Mouse (Mus musculus): Measurements from ENCODE around the gene Hid1.

Gene Hid1

DNA sequence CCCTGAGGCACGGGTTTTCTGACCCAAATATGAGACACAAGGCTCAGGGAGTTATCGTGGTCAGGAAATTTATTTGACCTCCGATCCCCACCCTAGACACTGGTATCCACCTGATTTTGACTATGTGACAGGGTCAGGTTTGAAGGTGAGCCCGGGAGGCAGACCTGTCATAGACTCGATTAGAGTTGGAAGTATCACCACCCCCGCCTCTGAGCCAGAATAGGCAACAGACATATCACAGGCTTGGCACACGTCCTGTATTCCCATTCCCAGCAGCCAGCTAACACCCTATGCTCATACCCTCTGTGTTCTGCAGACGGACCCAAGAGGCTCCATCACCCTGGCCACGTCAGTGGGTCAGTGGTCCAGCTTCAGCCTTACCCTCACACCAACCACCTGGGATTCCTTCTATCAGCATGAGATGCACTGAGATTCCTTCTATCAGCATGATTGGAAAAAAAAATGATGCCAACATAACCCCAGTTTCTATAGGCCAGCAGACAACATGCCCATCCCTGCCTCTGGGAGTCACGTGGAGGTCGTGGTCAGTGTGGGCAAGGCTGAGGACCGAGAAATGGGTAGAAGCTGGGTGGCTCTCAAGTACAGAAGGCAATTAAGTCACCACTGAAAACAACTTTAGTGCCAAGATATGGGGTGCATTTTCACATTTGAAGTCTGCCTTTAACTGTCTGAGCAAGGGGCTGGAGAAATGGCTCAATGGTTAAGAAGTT lies 7.3 kb upstream of the Hid1 start:
- no peak for DNase-seq (ENCODE audit: low read depth, low spot score)

DNA sequence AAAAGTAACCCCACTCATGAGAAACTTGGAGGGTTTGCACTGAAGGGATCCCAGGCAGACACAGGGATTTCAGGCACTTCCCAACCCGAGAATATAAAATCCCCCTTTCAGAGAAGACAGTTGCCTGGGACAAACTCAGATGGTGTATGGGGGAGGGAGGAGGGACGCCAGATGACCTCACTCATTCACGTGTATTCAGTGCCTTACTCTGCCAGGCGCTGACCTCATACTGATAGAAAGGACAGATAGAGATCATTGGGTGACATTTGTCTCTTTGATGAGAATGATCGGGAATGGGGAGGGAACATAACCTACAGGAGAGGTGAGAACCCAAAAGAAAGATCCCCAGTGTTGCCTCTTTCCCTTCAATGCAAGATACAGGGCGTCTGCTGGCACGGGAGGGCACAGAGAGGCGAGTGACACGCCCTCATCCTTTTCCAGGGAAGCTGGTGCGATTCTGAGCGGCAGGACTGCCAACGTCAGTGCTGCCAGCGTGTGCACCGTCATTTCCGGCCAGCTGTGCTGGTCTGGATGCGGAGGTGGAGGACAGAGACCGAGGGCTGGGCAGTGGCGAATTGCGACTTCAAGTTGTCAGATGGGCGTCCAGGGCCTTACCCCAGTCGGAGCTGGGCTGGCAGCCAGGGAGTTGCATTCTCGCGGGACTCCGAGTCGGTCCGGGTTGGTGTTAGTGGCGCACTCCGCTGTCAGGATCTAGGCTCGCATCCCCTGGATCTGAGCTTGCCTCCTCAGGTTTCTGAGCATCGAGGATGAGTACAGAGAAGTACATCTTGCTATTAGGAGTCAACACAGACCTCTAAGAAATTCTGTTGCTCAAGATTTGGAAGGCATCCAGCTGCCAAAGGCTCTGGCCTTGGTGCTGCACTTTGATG lies 6.5 kb upstream of the Hid1 start:
- peak; percentile 75 for DNase-seq (ENCODE audit: low read depth, low spot score)

DNA sequence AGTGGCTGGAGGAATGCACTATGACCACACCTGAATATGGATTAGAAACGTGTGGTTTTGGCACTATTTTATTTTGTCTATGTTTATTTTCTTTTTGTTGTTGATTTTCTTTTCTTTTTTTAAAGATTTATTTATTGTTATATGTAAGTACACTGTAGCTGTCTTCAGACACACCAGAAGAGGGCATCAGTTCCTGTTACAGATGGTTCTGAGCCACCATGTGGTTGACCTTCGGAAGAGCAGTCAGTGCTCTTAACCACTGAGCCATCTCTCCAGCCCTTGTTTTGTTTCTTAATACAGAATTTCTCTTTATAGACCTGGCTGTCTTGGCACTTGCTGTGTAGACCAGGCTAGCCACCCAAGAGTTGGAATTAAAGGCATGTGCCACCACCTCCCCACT lies 5.2 kb upstream of the Hid1 start:
- no peak for DNase-seq (ENCODE audit: low read depth, low spot score)

DNA sequence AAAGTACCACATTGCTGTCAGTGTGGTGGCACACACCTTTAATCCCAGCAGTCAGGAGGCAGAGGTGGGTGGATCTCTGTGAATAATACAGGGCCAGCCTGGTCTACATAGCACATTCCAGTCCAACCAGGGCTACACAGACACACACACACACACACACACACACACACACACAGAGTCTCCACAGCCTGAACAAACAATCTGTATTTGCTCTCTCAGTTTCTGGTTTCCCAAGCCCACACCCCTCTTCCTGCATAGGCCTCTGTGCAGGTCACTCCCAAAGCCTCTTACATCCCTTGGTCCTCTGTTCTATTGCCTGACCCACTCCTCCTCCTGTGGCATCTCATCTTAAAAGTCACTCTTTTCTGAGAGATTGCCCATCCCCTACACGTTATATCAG lies 4.5 kb upstream of the Hid1 start:
- no peak for DNase-seq (ENCODE audit: low read depth, low spot score)

DNA sequence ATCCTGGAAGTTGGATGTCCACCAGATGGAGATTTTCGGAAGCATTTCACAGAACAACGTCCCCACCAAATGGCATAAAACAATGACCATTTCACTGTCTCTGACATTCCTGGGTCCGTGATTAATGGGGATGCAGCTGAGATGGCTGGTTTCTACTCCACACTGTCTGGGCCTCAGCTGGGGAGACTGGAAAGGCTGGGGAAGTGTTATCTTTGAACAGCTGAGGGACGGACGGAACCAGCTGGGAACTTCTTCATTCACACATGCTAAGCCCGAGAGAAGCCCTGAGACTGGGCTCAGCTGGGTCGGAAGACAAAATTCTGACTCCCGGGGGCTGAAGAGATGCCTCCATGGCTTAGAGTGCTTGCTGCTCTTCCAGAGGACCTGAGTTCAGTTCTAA lies 3.8 kb upstream of the Hid1 start:
- DNase-seq (ENCODE audit: low read depth, low spot score): no peak

DNA sequence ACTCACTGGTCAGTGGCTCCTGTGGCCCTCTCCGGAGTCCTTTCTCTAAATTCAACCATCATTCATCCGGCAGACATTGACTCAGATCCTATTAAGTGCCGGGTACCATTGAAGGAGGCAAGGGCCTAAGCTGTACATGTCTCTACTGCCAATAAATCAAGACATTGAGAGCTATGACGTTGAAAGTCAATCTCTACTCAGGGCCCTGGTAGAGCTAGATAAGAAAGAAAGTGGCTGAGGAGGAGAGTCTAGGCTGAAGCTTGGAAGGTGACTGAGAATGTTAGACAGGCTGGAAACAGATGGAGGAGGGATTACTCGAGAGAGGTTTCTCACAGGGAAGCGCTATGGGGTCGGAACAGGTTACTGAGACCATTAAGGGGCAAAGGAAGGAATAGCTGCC lies 2.8 kb upstream of the Hid1 start:
- no peak for DNase-seq (ENCODE audit: low read depth, low spot score)

DNA sequence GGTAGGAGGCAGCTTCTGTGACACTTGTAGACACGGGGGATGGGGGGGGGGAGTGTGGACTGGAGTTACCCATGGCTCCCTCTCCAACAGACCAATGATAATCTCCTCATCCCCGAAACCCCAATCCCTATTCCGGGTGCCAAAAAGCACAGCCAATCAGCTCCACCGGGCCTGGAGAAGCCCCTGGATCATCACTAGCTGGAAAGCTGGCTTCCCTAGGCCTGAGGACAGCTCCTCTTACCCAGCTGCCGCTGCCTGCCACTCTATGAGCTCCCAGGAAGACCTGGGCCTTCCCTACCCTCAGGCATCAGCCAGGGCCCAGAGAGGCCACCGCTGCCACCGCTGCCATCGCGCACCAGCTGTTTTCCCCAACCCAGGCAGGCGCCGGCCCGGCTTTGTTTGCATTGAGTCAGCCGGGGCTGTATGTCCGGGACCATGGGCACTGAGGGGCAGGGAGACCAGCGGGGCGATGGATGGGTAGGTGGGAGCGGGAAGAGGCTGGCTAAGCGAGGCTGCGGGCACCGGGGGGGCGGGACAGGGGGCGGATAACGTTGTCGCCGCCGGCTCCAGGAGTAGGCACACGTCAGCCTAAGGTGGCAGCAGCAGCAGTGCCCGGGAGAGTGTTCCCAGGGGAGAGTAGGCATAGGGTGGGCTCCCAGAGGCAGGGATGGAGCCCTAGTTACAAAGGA lies 706 bp downstream of the Hid1 start:
- peak; percentile 80 for DNase-seq (ENCODE audit: low read depth, low spot score)

DNA sequence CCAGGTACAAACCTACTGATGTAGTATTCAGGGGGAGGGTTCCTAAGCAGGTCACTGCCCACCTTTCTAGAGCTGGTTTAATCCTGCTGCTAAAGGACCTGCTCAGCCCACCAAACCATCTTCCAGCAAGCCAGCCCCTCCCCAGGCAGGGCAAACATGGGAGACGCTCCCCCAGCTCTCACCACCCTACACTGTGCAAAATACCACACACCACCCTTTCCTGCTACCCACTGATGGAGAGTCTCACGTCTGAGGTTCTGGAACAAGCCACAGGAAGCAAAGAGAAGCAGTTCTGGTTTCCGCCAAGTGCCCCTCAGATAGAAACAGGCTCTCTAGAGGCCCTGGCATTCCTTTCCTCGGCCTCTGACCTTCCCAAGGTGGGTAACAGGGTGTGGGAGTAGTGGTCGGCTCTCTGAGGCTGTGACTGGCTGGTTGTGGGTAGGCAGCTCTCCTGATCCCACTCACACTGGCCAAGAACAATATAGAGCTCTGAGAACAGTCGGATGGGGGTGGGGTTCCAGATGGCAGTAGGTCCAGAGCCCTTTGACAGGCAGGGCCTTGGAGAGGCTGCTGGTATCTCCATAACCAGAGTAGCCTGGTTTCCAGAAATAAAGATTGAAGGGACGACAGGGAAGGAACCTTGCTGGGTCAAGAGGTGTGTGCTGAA lies 1.4 kb downstream of the Hid1 start:
- DNase-seq (ENCODE audit: low read depth, low spot score): no peak

DNA sequence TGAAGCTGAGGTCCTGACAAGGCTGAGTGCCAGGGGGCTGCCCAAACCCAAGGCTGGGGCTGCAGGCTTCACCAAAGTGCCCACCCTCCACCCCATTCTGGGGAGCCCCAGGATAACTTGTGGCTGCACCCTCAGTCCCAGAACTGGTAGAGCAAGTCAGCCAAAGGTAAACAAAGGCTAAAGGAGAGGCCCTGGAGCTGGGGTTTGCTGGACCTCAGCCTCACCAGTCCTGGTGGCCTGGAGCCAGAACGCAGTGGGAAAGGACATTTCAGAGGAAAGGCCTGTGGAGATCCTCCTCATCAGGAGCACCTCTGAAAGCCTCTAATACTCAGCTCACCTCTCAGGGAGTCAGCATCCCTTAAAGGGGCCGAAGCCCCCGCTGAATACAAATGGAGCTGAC lies 3.4 kb downstream of the Hid1 start:
- no peak for DNase-seq (ENCODE audit: low read depth, low spot score)

DNA sequence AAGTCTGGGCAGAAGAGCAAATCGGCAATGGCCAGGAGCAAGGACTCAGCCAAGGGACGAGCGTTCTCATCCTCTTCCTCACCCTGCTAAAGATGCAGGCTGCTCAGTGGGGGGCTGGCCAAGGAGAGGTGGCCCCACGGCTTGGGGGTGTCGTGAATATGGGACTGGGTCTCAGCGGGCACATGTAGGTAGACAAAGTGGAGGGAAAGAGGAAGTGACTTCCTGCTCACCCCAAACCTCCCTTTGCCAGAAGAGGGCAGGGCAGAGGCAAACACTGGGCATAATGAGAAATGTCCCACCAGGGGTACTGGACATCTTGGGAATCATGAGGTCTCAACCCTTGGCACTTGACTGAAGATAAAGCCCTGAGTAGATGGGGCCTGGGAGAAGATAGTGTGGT lies 7.8 kb downstream of the Hid1 start:
- no peak for DNase-seq (ENCODE audit: low read depth, low spot score)

DNA sequence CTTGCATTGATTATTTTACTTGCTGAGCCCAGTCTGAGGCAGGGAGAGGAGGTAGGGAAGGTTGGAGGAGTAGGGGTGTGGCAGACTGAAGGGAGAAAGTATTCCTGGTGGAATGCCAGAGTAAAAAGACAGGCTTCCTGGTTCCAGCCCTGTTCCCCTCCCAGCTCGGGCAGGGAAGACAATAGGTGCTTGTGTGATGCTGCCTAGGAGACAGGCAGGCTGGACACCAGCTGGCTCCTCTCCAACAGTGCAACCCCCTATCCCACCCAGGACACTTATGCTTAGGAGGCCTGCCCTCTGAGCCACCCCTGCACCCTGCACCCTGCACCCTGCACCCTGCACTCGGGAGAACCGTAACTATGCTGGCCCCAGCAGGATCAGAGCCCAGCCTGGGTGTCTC lies 8.3 kb downstream of the Hid1 start:
- DNase-seq (ENCODE audit: low read depth, low spot score): no peak

DNA sequence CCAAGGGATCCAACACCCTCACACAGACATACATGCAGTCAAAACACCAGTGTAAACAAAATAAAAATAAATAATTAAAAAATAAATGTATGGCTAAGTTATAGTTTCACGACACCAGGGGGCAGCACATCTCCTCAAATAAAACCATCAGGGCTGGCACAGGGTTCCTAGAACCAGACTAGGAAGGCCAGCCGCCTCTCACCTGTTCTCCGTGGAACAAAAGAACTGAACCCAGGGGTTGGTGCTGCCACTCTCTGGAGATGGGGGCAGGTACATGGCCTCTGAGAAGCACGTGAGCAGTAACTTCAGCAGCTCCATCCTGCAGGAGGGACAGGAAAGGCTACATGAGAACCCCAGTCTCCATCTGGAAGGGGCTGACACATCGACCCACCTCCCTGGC lies 9.1 kb downstream of the Hid1 start:
- peak; percentile 60 for DNase-seq (ENCODE audit: low read depth, low spot score)

DNA sequence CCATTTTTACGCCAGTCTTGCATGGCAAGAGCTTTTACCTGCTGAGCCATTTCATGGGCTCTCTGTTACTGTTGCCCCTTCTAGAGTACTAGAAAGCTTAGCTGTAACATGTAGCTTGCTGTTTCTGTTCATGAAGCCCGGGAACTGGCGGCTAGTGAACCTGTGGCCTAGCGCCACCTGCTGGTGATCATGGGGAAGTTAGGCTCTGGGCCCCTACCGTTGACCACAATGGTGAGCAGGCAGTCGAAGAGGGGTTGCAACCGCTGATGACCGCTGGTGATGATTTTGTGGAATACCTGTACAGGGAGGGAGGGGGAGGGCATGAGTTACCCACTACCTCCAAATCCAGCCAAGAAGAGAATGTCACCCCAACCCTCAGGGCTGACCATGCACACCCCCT lies 13.4 kb downstream of the Hid1 start:
- DNase-seq (ENCODE audit: low read depth, low spot score): no peak

DNA sequence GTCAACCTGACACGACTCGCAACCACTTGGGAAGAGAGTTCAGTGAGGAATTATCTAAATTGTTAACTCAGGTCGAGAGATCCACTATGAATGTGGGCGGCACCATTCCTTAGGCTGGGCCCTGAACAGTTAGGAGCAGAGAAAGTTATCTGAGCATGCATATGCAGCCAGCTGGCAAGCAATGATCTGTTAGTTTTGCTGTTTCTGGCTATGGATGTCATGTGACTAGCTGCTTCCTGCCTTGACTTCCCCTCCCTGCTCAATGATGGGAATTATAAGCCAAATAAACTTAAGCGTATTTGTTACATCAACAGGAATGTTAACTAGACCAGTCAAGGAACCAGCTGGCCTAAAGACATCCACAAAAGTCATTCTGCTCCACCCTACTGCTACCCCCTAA lies 14.2 kb downstream of the Hid1 start:
- no peak for DNase-seq (ENCODE audit: low read depth, low spot score)

DNA sequence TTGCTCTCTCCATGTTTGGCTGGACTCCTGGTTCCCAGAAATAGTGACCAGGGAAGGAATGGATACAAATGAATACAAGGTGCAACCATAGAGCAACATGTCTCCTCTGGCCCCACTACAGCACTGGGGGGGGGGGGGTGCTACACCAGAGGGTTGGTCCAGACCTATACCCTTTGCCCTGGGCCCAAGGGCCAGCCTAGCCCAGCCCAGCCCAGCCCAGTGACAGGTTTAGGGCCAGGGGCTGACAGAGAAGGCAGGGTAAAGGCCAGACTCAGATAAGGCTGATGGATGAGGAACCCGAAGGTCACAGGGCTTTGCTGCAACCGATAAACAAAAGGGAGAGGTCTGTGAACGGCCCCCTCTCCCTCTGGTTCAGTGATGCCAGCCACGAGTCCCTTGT lies 17.6 kb downstream of the Hid1 start:
- no peak for DNase-seq (ENCODE audit: low read depth, low spot score)

DNA sequence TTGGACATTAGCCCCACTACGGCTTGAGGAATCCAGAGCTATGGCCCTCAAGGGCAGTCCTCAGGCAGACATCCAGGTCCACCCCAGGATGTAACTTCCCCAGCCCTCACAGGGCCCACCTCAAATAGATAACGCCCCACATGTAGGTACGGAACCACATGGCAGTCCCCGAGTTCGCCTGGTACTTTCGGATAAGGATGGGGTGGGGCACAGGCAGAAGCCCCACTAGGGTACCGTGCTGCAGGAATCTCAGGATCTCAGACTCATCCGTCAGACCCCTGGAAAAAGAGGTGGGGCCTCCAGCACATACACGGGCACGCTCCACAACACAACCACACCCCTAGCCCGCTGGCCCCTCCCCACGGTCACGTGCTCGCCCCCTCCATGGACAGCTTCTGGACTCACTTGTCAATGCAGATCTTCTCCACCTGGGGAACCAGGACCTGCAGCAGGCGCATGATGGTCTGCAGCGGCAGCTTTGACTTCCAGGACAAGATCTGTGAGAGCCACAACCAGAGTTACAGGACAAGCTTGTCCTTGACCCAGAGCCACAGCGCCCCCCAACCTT lies 18.8 kb downstream of the Hid1 start:
- no peak for DNase-seq (ENCODE audit: low read depth, low spot score)

DNA sequence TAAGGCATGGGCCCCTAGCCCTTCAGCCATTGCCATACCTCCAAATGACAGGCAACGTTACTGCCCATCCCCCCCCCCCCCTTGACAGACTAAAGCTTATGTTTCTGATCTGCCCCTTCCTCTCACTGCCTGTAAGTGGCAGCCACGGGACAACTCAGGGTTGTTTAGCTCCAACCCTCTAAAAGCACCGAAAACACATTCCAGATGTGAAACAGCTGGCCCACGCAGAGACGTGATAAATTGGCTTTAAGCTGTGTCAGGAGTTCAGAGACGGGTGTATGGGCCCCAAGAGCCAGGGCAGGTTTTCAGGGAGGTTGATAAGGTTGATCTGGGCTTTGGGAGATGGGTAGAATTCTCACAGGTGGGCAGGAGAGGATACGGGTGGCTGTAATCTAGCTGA lies 22.0 kb downstream of the Hid1 start:
- no peak for DNase-seq (ENCODE audit: low read depth, low spot score)

DNA sequence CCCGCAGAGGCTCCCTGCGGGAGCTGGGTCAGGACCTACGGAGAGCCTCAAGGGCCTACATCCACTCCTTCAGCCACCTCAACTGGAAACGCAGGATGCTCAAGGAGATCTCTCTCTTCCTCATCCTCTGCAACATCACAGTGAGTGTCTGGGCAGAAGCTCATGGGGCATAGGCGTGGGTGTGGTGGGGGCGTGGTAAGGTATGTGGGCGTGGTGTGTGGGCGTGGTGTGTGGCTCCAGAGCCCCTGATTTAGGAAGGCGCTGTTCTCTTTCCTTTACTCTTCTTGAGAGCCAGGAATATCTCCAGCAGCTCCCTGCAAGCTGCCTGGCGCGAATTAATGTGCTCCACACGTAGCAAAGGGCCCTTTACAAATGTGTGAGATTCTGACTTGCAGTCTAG lies 22.6 kb downstream of the Hid1 start:
- no peak for DNase-seq (ENCODE audit: low read depth, low spot score)

DNA sequence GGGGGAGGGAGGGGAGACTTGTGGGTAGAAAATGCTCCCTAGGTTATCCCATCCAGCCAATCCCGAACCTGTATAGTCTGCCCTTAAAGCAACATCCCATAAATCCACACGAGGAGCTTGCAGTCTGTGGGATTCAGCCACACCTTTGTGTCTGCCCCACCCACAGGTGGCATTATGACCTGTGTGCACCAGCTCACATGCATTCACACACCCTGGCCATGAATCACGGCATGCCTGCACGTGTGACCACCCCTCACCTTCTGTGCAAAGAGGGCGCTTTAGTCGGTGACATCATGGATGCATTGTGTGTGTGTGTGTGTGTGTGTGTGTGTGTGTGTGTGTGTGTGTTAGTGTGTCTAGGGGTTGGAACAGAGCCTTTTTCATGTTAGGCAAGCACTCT lies 25.7 kb downstream of the Hid1 start:
- no peak for DNase-seq (ENCODE audit: low read depth, low spot score)

DNA sequence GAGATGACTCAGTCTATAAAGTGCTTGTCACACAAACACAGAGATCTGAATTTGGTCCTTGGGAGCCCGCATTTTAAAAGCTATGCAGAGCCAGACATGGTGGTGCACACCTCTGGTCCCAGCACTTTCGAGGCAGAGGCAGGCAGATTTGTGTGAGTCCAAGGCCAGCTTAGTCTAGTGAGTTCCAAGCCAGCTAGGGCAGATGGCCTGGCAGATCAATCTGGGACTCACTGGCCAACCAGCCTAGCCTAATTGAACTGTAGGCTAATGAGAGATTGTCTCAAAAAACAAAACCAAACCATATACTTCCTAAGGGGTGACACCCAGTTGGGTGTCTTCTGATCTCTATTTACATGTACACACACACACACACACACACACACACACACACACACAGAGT lies 26.3 kb downstream of the Hid1 start:
- no peak for DNase-seq (ENCODE audit: low read depth, low spot score)

DNA sequence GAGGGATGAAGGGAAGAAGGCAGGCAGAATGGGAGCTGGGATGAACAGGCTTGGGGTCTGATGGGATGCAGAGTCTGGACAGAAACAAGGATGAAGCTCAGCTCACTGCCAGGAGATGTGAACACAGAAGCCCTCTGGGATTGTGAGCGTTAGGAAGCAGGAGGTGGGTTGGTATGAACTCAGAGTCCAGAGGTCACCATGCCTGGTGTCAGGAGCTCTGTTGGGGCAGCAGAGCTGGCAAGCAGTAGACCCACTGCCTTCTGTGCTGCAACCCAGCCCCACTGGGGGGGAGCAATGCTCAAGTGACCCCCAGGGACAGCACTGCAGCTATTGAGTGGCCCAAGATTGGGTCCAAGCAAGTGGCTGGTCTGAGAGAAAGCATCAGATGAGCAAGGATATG lies 29.7 kb downstream of the Hid1 start:
- DNase-seq (ENCODE audit: low read depth, low spot score): no peak

DNA sequence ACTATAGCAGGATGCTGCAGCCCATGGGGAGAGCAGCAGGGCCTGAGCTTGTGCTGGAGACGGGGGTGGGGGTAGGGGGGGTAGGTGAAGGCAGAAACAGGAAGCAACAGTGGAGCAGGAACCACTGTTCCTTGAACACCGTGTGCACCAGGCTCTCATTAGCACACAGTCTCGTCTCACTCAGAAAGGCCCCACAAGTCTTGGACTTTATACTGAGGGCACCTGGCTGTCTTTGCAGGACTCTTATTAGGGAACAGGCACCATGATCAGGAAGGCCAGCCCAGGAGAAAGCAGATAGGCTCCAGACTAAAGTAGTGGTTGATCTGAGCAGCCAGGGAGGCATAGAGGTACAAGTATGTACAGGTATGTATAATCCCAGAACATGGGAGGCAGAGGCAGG lies 30.2 kb downstream of the Hid1 start:
- DNase-seq (ENCODE audit: low read depth, low spot score): no peak
